Mouse (Mus musculus): Measurements from ENCODE around the gene Sema4f.

Gene Sema4f

GRCm38 (mm10) chr6:82915889-82916288 is 23.7 kb downstream of the Sema4f start:
- peak; percentile 55 to 72 for DNase-seq (ENCODE audit: low spot score in 2 of 2)

GRCm38 (mm10) chr6:82913336-82914247 is 26.0 kb downstream of the Sema4f start:
- DNase-seq (ENCODE audit: low spot score in 2 of 2): no peak

- DNase-seq (ENCODE audit: low spot score in 2 of 2): no peak
Observed at GRCm38 (mm10) chr6:82911303-82911702, 28.3 kb downstream of the Sema4f start.

- DNase-seq (ENCODE audit: low spot score in 2 of 2): peak; percentile 57 to 60
Observed at GRCm38 (mm10) chr6:82909136-82909855, 30.3 kb downstream of the Sema4f start.

GRCm38 (mm10) chr6:82908034-82908433 is 31.5 kb downstream of the Sema4f start:
- no peak for DNase-seq (ENCODE audit: low spot score in 2 of 2)

- DNase-seq (ENCODE audit: low spot score in 2 of 2): no peak
Observed at GRCm38 (mm10) chr6:82906985-82907384, 32.6 kb downstream of the Sema4f start.

GRCm38 (mm10) chr6:82902559-82902958 is 37.0 kb downstream of the Sema4f start:
- no peak for DNase-seq (ENCODE audit: low spot score in 2 of 2)

- no peak for DNase-seq (ENCODE audit: low spot score in 2 of 2)
Observed at GRCm38 (mm10) chr6:82898745-82899144, 40.8 kb downstream of the Sema4f start.

- DNase-seq (ENCODE audit: low spot score in 2 of 2): no peak
Observed at GRCm38 (mm10) chr6:82898227-82898626, 41.3 kb downstream of the Sema4f start.

GRCm38 (mm10) chr6:82897311-82897710 is 42.3 kb downstream of the Sema4f start:
- DNase-seq (ENCODE audit: low spot score in 2 of 2): no peak

GRCm38 (mm10) chr6:82893415-82893814 is 46.2 kb downstream of the Sema4f start:
- DNase-seq (ENCODE audit: low spot score in 2 of 2): no peak

GRCm38 (mm10) chr6:82892540-82892939 is 47.0 kb downstream of the Sema4f start:
- no peak for DNase-seq (ENCODE audit: low spot score in 2 of 2)

- no peak for DNase-seq (ENCODE audit: low spot score in 2 of 2)
Observed at GRCm38 (mm10) chr6:82891488-82891887, 48.1 kb downstream of the Sema4f start.

- DNase-seq (ENCODE audit: low spot score in 2 of 2): peak in 1 of 2 experiments; percentile 26
Observed at GRCm38 (mm10) chr6:82886330-82886729, 53.2 kb downstream of the Sema4f start.

GRCm38 (mm10) chr6:82885909-82886308 is 53.7 kb downstream of the Sema4f start:
- DNase-seq (ENCODE audit: low spot score in 2 of 2): no peak

- no peak for DNase-seq (ENCODE audit: low spot score in 2 of 2)
Observed at GRCm38 (mm10) chr6:82885441-82885840, 54.1 kb downstream of the Sema4f start.

GRCm38 (mm10) chr6:82884570-82884969 is 55.0 kb downstream of the Sema4f start:
- no peak for DNase-seq (ENCODE audit: low spot score in 2 of 2)

- peak; percentile 35 to 70 for DNase-seq (ENCODE audit: low spot score in 2 of 2)
Observed at GRCm38 (mm10) chr6:82881485-82882096, 58.0 kb downstream of the Sema4f start.

- no peak for DNase-seq (ENCODE audit: low spot score in 2 of 2)
Observed at GRCm38 (mm10) chr6:82880807-82881206, 58.8 kb downstream of the Sema4f start.

- no peak for DNase-seq (ENCODE audit: low spot score in 2 of 2)
Observed at GRCm38 (mm10) chr6:82879463-82880089, 60.0 kb downstream of the Sema4f start.

GRCm38 (mm10) chr6:82875509-82875935 is 64.0 kb downstream of the Sema4f start:
- no peak for DNase-seq (ENCODE audit: low spot score in 2 of 2)

- no peak for DNase-seq (ENCODE audit: low spot score in 2 of 2)
Observed at GRCm38 (mm10) chr6:82872332-82872707, 67.2 kb downstream of the Sema4f start.

Measured in right cerebral cortex, postnatal 10 days (tissue).